Mouse (Mus musculus) brain, embryonic 18.5 days (tissue): ENCODE data around the gene Gm20425.

Experiments
- DNase-seq: peaks from one replicate; pipeline ENCODE4 v3.0.0-alpha.2; 2012; ENCODE audit warnings: low read depth, low spot score

Gm20425 gene

GRCm38 (mm10) chr9:103154568-103154967 lies 75.5 kb downstream of the Gm20425 start:
- no peak for DNase-seq

GRCm38 (mm10) chr9:103153286-103153685 lies 76.8 kb downstream of the Gm20425 start:
- no peak for DNase-seq

- DNase-seq, result no peak
These were observed 80.9 kb downstream of the Gm20425 start for GRCm38 (mm10) chr9:103149074-103149799.

GRCm38 (mm10) chr9:103147103-103147502 lies 83.0 kb downstream of the Gm20425 start:
- DNase-seq, result no peak

- DNase-seq, result peak; percentile 52
These were observed 83.4 kb downstream of the Gm20425 start for GRCm38 (mm10) chr9:103146703-103147102.

- DNase-seq, result no peak
These were observed 83.8 kb downstream of the Gm20425 start for GRCm38 (mm10) chr9:103146257-103146656.

GRCm38 (mm10) chr9:103145351-103145750 lies 84.8 kb downstream of the Gm20425 start:
- DNase-seq, result no peak

- DNase-seq, result no peak
These were observed 86.2 kb downstream of the Gm20425 start for GRCm38 (mm10) chr9:103143881-103144280.

GRCm38 (mm10) chr9:103141266-103141665 lies 88.8 kb downstream of the Gm20425 start:
- DNase-seq, result no peak

GRCm38 (mm10) chr9:103140384-103140783 lies 89.7 kb downstream of the Gm20425 start:
- DNase-seq, result no peak
